Mouse (Mus musculus) liver, adult 2 months (tissue): ENCODE measurements around the gene Prmt3. TPM values are rescaled to one million over a fixed set of nuclear protein-coding genes. Genes with fewer than 3 reads are reported as not detected.

Experiments used
- DNase-seq: peaks from one replicate; pipeline ENCODE4 v3.0.0-alpha.2; 2011; ENCODE audit warnings: low read depth, low spot score; ENCODE audit errors: extremely low read depth
- H3K27ac ChIP-seq: fragments of 200-500 bp; replicated peaks from 2 replicates; pipeline ENCODE4 v1.5.1; 2012; ENCODE audit warnings: low read depth, mild to moderate bottlenecking, control low read depth, inconsistent platforms, low read length; ENCODE audit not compliant: insufficient read depth
- H3K27me3 ChIP-seq: fragments of 200-500 bp; 2 replicates; pipeline ENCODE4 v1.6.1; 2012; ENCODE audit warnings: mild to moderate bottlenecking, moderate library complexity, low read length, inconsistent platforms; ENCODE audit not compliant: control insufficient read depth, insufficient read depth
- H3K36me3 ChIP-seq: fragments of 200-500 bp; 2 replicates; pipeline ENCODE4 v1.6.1; 2012; ENCODE audit warnings: low read length, inconsistent platforms; ENCODE audit not compliant: control insufficient read depth, insufficient read depth
- H3K4me1 ChIP-seq: fragments of 200-500 bp; 2 replicates; pipeline ENCODE4 v1.6.1; 2011; ENCODE audit warnings: low read length; ENCODE audit not compliant: control insufficient read depth, insufficient read depth
- H3K4me3 ChIP-seq: fragments of 200-500 bp; 2 replicates; pipeline ENCODE4 v1.5.1; 2011; ENCODE audit warnings: low read depth, mild to moderate bottlenecking, control low read depth, low read length, moderate library complexity; ENCODE audit not compliant: insufficient read depth
- H3K79me2 ChIP-seq: fragments of 200-500 bp; 2 replicates; pipeline ENCODE4 v1.6.1; 2012; ENCODE audit warnings: inconsistent platforms, mild to moderate bottlenecking, low read length, moderate library complexity; ENCODE audit not compliant: control insufficient read depth, insufficient read depth
- H3K9ac ChIP-seq: fragments of 200-500 bp; 2 replicates; pipeline ENCODE4 v1.6.1; 2012; ENCODE audit warnings: low read depth, mild to moderate bottlenecking, control low read depth, inconsistent platforms, low read length
- CTCF ChIP-seq: fragments of 200-500 bp; IDR thresholded peaks from 2 replicates; pipeline ENCODE4 v1.5.1; 2011; ENCODE audit warnings: low read depth, low read length, control low read depth
- POLR2A ChIP-seq: fragments of 200-500 bp; IDR thresholded peaks from 2 replicates; pipeline ENCODE4 v1.6.1; 2011; ENCODE audit warnings: low read length, control low read depth; ENCODE audit not compliant: insufficient read depth; ENCODE audit errors: extremely low read depth
- WGBS: fragments of 180-500 bp; shearing (Covaris S2); methylation state at CpG from one replicate; pipeline ENCODE4 v1.1.7; 2018; 5-methylcytosine and 5-hydroxymethylcytosine counted together
- polyA plus RNA-seq: library from polyadenylated mRNA; depleted of rRNA; stranded (reverse); fragments of >200 nt; gene quantifications from 2 replicates; pipeline ENCODE4 v1.2.3, GENCODE M21; 2012
- total RNA-seq: library from RNA; depleted of rRNA; stranded (reverse); fragments of >200 nt; gene quantifications from 2 replicates; pipeline ENCODE4 v1.2.3, GENCODE M21; 2014

The Prmt3 gene
- total and polyA plus RNA-seq, 2 experiments = 6.7 to 10.5 TPM

DNA sequence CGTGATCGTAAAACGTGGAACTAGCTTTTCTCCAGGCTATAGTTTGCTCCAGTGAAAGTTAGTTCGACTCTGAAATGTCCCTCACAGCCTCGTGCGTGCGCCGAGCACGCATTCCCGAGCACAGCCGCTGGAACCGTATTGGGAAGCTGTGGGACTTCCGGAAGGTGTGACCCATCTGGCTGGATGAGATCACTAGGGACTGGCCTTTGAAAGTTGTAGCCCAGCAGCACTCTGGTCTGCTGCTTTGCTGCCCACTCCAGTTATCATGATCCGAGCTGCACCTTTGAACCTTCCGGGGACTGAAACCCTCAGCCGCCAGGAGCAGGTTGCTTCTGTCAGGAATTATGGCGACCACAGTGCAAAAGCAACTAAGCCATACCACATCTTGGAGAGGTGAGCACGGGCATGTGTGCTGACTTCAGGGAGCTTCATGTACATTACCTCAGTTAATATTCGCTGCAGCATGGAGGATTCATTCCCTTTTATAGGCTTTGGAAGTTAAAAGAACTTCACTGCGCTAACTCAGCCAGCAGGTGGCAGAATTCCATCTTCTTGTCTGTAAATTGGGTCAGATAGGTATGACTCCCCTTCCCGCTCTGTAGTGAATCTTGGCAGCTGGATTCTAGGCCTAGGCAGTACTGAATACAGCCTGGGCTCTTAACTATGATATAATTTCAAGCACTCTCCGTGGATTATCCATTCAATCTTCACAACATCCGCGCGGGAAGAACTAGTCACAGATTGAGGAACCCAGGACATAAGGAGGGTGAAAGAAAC, 25.2 kb upstream of the Prmt3 start:
- Histone ChIP-seq H3K36me3 (no peaks in the 10 kb centered on the region), H3K9ac (no peak overlapping the region), H3K79me2 (no peaks in the 10 kb centered on the region), H3K27me3 (no peaks in the 10 kb centered on the region), H3K4me3 (peak overlapping the region; percentile 3; the same call in 1 of the 2 replicates), H3K4me1 (peaks cover 1% of the 10 kb centered on the region; the same call in 1 of the 2 replicates), H3K27ac (no peak overlapping the region)
- TF ChIP-seq POLR2A (no peak), CTCF (peak; percentile 38)
- DNase-seq = peak; percentile 78
- 28% methylated on average over 25 of the region's 25 CpGs for WGBS

DNA sequence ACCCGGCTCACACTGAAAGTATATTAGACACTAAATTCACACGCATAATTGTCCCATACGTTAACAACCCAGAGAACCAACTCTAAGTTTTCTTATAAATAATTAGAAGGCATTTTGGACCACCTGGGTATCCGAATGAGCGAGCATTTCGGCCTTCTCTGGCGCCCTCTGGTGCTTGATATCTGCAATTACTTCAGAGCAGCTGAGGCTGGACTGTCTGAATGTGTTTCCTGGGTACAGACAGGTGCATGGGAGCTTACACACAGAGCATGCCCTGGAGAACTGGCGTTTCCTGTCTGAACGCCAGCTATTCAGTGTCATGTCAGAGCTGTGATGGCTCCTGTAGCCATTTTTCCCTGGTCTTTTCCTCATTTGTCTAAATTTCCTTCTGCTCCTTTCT, 23.4 kb upstream of the Prmt3 start:
- Histone ChIP-seq H3K4me1 (peaks cover 5% of the 10 kb centered on the region; the same call in 1 of the 2 replicates), H3K79me2 (no peaks in the 10 kb centered on the region), H3K9ac (no peak overlapping the region), H3K36me3 (no peaks in the 10 kb centered on the region), H3K4me3 (no peak overlapping the region), H3K27ac (no peak overlapping the region), H3K27me3 (no peaks in the 10 kb centered on the region)
- 3% methylated on average over 9 of the region's 9 CpGs for WGBS
- TF ChIP-seq CTCF = peak; percentile 76
- no peak for TF ChIP-seq POLR2A
- DNase-seq = peak; percentile 32

DNA sequence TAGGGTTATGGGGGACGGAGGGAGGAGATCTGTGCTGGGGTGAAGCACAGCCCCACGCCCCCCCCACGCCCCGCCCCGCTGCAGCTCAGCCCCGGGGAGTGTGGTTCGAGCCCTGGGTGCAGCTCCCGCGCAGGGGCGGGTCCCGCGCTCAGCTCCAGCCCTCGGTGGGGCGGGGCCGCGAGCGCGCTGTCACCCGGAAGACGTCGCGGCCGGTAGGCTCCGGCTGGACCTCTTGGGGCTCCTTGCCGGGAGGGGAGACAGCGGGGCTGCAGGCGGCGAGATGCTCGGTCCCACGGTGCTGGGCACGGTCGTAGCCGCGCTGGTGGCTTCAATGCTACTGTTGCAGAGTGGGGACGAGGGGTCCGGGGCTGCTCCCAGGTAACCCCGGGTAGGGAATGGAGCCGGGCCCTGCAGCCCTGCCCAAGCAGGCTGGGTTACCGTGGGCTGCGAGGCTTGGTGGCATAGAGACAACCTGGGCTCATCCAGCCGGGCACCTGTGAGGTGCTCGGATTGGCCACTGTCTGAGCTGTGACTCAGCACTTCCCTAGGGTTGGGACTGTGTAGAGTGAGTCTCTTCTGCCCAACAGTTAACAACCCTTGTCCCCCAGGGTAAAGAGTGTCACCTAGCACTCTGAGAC, 19.1 kb upstream of the Prmt3 start, which contains the start of gene Htatip2:
TSS of gene Htatip2 (plus strand) at position 182 of the 638 bp plus-strand sequence.
- H3K4me1 ChIP-seq = peaks cover 25% of the 10 kb centered on the region
- peak; percentile 86 for DNase-seq
- peak within 1 kb of the TSS; percentile 94 for H3K4me3 ChIP-seq
- peak within 1 kb of the TSS; percentile 94 for H3K9ac ChIP-seq
- peaks cover 2% of the 10 kb centered on the region; the same call in 1 of the 2 replicates for H3K79me2 ChIP-seq
- H3K36me3 ChIP-seq = peaks cover 6% of the 10 kb centered on the region; the same call in 1 of the 2 replicates
- peak within 1 kb of the TSS; percentile 80 for H3K27ac ChIP-seq
- H3K27me3 ChIP-seq = no peaks in the 10 kb centered on the region
- 1% methylated on average over 41 of the region's 42 CpGs for WGBS
- TF ChIP-seq CTCF (no peak), POLR2A (peak; percentile 73)

DNA sequence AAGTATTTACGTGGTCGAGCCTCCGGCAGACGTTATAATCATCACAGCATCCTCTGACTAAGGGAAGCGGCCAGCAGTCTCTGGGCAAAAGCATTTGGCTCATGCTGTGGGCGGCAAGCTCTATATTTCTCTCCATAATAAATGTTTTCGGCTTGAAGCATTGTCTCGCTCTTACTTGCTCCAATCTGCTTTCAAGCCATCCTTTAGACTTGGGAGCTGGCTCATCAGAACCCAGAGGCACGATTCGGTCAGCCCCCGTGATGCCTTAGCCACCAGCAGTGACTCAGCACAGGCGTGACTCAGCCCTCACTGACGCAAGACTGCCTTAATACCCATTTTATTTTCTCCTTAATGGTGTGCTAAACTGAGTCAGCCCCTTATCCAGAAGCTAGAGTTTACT, 15.5 kb upstream of the Prmt3 start:
- H3K36me3 ChIP-seq = peaks cover 28% of the 10 kb centered on the region
- H3K4me1 ChIP-seq = peaks cover 28% of the 10 kb centered on the region
- peak; percentile 61 for DNase-seq
- H3K79me2 ChIP-seq = peaks cover 2% of the 10 kb centered on the region; the same call in 1 of the 2 replicates
- peak overlapping the region; percentile 47; the same call in 1 of the 2 replicates for H3K27ac ChIP-seq
- TF ChIP-seq POLR2A = no peak
- TF ChIP-seq CTCF = no peak
- H3K4me3 ChIP-seq = no peak overlapping the region
- no peaks in the 10 kb centered on the region for H3K27me3 ChIP-seq
- no peak overlapping the region for H3K9ac ChIP-seq
- WGBS = 68% methylated on average over 13 of the region's 13 CpGs

DNA sequence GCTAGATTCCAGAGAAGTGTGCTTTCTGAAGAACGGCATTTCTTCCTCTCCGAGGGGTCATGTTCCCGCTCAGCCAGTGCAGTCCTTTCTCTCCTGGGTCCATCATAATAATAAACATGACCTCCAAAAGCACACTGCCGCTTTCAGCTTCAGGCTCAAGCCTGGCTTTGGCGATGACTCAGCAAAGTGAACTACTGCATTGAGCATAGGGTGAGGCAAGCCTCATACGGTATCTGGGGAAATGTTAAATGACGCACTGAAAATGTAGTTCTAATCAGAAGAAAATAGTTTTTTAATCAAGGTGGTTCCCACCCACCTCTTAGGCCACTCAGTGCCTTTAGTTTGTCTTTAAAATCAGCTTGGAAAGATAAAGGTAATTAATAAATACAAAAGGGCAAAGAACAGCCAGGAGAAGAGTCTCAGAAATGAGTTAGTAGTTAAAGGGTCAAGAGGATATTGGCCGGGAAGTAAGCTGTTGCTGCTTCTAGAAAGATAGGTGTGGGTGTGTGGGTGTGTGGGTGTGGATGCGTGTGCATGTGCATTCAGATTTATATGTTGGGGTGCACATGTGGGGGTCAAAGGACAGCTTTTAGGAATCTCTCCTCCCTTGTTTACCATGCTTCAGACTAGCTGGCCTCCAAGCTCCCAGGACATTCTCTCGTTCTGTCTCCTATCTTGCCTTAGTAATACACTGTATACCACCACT, 14.0 kb upstream of the Prmt3 start:
- TF ChIP-seq CTCF (no peak), POLR2A (no peak)
- Histone ChIP-seq H3K4me1 (peaks cover 28% of the 10 kb centered on the region), H3K9ac (no peak overlapping the region), H3K27me3 (no peaks in the 10 kb centered on the region), H3K36me3 (peaks cover 39% of the 10 kb centered on the region), H3K4me3 (no peak overlapping the region), H3K79me2 (peaks cover 2% of the 10 kb centered on the region; the same call in 1 of the 2 replicates), H3K27ac (0 out of 2 replicates have a peak overlapping the region, but pooled peaks have one; percentile 24)
- DNase-seq = peak; percentile 77
- 23% methylated on average over 10 of the region's 10 CpGs for WGBS
